Mouse (Mus musculus): ENCODE measurements around the gene Cep63. TPM values are rescaled to one million over a fixed set of nuclear protein-coding genes. Genes with fewer than 3 reads are reported as not detected.

Cep63 gene
- total RNA-seq, 2 experiments from 2014 or later = 31.4 to 33.9 TPM

DNA sequence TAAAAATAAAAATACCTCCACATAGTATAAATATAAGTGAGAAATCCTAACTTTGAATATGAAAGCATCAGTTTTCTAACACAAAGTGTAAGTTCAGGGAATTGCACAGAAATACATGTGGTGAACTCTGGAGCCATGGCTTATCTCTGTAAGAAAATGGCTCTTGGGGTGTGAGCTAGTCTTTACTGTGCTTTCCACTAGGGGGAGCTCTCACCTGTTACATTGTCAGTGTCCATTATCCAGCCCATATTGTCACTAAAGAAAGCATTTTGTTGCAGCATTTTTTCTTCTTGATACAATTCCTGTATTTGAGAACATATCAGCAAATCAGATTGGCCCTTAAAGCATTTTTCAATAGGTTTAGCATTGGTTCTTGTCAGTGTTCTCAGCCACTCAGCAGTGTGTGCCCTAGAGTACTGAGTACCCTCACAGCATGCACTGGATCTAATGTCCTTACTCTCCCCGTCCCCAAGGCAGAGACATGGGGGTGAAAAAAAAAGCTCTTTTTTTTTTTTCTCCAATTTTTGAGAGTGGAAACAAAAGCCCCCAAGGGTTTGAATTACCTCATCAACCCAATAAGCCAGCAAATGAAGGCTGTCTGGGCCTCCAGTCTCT lies 6.7 kb upstream of the Cep63 start:
- peak; percentile 45 to 75 for DNase-seq (ENCODE audit: low spot score in 2 of 2)
- intact Hi-C loops (cut with DNase I) = no loop called here

DNA sequence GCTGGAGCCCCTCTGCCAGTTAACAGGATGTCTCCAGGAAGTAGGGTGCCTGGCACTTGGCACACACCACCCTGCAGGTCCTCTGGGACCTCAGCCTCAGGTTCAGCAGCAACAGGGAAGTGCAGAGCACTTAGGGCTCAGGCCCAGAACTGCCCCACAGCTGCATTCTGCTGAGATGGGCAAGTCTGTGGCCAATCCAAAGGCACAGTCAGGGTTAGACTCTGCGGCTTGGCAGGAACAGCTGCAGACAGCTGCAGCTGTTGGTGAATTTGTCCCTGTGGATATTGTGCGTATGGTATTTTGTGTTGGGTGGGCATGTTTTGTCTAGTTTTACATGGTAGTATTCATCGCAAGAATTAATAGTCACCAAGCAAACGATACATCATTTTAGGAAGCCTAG lies 5.8 kb upstream of the Cep63 start:
- no peak for DNase-seq (ENCODE audit: low spot score in 2 of 2)
- intact Hi-C loops (cut with DNase I) = no loop called here

DNA sequence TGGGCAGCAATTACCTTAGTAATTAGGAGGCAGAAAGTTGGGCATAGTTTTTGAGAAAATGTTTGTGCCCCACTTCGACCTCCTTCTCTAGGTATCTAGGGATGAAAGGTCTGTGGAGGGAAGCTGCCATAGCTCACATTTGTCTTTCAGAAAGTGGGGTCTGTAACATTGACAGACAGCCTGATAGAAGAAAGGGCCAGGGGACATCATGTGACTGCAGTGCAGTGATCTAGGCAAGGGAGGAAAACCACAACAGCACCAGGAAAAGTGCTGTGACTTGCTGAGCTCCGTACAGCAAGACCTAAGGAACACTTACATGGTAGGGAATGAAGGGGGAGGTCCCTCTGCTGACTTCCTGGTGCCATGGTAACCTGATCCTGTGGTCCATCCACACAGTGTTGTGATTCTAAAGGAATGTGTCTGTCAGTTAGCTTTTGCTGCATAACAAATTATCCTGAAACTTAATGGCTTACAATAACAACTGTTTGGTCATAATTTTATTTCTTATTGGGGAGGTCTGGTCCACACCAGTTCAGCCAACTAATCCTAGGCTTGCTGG lies 5.3 kb upstream of the Cep63 start:
- intact Hi-C loops (cut with DNase I) = no loop called here
- no peak for DNase-seq (ENCODE audit: low spot score in 2 of 2)

DNA sequence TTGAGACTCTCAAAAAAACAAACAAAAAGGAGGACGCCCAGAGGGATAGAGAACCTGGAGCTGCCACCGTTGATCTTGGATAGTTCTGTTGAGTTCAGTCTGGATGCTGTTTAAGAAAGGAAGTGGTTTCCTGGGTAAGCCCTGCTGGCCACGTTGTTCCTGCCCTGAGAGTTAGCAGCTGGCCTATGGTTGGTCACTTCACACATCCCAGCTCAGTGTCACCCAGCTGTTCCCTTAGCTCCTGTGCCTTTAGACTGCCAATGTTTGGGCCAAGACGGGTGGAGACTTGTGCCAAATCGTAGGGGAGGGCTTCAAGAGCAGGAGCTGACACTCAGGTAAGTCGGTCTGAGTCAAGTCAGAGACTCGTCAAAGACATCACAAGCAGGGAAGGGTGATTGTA lies 2.7 kb upstream of the Cep63 start:
- intact Hi-C loops (cut with DNase I) = no loop called here
- no peak for DNase-seq (ENCODE audit: low spot score in 2 of 2)

DNA sequence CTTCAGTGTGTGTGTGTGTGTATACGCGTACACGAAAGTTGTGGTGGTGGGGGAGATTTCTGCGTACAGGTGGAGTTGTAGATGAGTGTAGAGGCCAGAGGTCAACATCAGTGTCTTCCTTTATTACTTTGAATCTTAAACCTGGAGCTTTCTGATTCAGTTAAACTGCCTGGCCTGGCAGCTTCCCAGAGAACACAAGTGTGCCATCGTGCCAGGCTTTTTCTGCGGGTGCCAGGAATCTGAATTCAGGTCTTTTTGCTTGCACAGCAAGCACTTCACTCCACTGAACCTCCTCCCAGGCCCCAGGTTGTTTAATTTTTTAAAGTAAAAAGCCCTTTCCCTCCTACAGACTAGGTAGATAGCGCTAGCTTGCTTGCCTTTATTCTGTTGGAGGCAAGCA lies 1.1 kb upstream of the Cep63 start:
- intact Hi-C loops (cut with DNase I) = no loop called here
- DNase-seq (ENCODE audit: low spot score in 2 of 2) = no peak

DNA sequence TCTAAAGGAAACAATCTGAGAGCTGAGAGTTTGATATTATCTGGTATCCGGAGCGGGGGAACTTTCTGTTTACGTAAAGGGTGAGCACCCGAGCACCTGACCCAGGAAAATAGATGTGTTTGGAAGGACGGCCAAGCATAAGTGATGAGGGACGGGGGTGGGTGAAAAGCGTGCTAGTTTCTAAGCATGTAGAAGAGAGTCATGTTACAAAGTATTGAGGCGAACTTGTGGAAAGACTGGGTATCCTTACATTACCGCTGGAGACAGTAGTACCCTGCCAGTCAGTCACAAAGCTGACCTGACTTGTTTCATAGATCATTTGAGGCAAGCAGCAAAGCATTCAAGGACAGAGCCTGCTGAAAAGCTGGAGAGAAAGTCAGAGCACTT lies 498 bp upstream of the Cep63 start:
- intact Hi-C loops (cut with DNase I) = no loop called here
- no peak for DNase-seq (ENCODE audit: low spot score in 2 of 2)

DNA sequence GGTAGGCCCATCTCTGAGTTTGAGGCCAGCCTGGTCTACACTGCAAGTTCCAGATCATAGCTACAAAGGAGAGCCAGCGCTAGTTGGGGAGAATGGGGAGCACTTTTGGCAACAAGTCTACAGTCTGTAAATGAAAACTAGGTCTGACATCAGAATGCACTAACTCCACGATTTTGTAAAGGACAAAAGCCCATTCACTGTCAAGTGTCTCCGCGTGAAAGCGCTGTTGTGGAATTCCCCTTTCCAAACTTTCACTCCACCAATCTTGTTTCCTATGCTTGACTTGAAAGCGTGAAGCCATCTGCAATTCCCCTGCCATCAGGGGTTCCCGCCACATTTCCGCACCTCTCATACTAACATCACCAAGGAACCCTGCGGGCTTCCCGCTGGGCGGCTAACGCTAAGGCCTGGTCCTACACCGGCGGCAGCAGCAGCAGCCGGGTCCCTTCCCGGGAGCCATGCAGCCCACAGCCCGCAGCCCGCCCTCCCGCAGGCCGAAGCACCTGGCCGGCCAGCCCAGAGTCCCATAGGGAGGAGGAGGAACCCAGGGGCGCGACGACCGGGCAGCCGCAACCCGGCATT lies 842 bp downstream of the Cep63 start:
- intact Hi-C loops (cut with DNase I) = no loop called here
- peak in 1 of 2 experiments; percentile 51 for DNase-seq (ENCODE audit: low spot score in 2 of 2)

DNA sequence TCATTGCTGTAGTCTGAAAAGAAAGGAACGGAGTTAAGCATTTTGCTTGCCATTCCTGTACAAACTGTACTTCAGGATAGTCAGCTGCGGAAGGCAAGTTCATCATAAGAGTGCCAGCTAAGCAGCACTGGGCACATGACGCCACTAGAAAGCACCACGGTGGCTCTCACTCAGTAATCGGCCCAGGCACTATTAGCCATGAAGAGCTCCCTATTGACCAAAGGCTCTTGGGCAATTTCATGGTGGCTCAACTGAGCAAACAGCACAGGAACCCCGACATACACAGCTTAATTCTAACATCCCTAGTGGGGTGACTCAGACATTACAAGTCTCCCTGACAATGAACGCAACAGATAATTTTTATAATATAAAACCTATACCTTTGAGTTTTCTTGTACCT lies 2.8 kb downstream of the Cep63 start:
- intact Hi-C loops (cut with DNase I) = no loop called here
- DNase-seq (ENCODE audit: low spot score in 2 of 2) = no peak

DNA sequence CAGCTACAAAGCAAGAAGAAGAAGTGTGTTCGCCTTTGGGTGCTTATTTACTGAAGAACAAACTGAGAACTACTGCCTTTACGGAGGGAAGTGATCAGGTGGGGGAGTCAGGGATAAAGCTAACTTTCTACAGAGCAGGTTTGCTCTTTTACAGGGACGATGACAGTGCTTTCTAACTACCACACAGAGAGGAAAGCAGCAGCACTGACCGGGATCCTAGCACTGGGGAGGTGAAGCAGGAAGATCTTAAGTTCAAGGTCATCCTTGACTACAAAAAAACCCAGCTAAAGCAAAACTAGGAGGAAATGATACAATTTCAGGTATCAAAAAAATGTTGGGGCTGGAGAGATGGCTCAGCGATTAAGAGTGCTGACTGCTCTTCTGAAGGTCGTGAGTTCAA lies 3.5 kb downstream of the Cep63 start:
- intact Hi-C loops (cut with DNase I) = no loop called here
- no peak for DNase-seq (ENCODE audit: low spot score in 2 of 2)

DNA sequence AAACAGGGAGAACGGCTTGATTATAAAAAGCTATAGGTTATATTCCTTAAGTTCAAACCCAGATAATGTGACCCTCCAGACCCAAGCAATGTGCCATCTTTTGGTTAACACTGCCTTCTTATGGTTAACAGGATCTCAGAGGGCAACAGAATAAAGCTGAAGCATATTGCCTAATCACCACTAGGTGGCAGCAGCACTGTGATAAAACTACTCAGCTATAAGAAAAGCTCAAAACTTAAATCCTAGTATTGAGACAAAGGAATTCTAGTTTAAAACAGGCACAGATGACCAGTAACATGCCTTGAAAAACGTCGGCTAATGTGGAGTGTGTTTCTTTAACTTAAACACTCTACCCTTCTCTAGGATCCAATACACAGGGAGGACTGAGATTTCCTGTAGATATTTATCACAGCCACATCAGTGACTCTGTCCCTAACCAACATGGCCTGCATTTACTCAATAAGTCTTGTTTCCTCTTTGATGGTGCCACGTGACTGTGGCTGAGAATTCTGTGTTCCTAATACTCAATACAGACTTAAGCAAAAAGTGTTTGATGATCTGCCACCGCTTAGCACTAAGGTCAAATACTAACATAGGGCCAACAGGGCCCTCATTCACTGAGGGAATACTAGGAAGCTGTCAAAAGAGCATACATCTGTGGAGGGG lies 4.0 kb downstream of the Cep63 start:
- intact Hi-C loops (cut with DNase I) = no loop called here
- DNase-seq (ENCODE audit: low spot score in 2 of 2) = peak; percentile 52 to 57

DNA sequence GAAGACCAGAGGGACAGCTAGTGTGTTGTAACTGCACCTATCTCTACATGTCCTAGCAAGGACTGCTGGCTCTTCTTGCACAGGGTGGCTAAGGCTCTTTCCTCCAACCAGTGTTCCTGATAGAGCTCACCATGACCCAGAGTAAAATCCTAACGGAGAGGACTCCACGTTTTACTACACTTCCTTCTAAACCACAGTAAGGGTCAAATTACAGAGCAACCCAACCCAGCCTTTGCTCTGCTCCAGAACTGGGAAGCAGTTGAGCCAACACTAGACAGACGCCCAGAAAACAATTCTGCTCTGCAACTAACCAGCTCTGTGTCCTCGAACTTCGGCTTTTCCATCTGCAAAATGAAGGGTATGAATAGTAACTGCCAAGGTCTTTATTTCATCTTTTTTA lies 4.9 kb downstream of the Cep63 start:
- intact Hi-C loops (cut with DNase I) = no loop called here
- no peak for DNase-seq (ENCODE audit: low spot score in 2 of 2)

DNA sequence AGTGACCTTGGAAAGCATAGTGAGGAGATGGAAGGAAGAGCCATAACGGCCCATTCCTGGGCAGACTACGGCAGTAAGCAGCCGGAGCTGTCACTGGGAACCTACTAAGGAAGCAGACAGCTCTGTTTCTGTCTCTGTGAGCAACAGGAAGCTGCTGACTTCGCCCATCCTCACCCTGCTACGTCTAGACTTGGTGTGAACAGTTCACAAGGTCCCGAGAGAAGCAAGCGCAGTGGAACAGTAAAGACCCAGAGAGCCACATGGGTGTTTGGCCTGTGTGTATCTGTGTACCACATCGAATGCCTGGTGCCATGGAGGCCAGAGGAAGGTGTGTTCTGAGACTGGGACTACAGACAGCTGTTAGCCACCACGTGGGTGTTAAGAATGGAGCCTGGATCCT lies 10.1 kb downstream of the Cep63 start:
- DNase-seq (ENCODE audit: low spot score in 2 of 2) = peak in 1 of 2 experiments; percentile 23
- intact Hi-C loops (cut with DNase I) = no loop called here

DNA sequence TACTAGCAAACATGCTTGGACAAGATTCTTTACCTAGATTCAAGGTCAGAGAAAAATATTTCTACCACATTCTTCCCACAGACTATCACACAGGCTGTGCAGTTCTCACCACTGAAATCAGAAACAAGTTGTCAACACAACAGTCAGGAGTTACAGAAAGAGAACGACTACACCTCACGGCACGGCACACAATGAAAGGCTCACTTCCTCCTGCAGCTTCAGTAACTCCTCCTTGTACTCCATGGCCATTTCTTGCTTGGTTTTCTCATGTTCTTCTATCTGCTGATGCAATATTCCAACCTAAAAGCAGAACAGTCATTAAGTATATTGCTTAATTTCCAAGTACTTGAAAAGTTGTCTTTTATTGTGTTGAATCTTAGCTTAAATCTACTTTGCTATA lies 11.3 kb downstream of the Cep63 start:
- DNase-seq (ENCODE audit: low spot score in 2 of 2) = no peak
- intact Hi-C loops (cut with DNase I) = no loop called here

DNA sequence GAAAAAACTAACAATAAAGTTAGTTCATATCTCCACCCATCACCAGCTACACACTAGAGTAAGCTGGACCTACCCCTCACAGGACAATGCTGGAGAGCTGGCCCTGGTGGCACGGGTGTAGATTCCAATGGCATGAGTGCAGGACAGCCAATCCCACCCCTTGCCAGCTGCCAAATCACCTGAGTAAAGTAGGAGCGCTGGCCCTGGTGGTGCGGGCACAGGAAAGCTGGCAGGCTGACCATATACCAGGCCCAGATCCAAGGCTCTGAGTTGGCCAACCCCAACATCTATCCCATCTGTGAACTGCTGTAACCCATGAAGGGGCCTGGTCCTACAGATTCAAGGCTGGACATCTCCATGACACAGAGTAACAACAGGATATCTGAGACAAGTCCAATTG lies 17.1 kb downstream of the Cep63 start:
- intact Hi-C loops (cut with DNase I) = no loop called here

DNA sequence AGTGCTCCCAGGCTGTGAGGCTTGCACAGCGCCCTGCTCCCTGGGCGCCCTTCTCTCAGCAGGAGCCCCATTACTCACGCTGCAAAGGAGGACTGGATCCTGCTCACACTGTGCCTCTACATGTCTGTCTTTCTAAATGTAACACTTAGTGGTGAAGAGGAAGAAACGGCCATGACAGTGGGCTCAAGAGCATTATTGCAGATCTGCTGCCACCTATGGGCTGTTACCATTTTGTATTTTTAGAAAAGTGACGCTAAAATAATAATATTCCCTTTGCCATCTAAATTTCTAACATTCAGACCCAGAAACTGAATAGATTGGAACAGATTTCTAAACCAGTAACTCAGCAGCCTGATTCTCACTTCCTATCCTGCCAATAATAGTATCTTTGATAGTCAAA lies 18.9 kb downstream of the Cep63 start:
- DNase-seq (ENCODE audit: low spot score in 2 of 2) = no peak
- intact Hi-C loops (cut with DNase I) = no loop called here

More for the DNA sequence above, 17.1 kb downstream of the Cep63 start:
- no peak for DNase-seq (ENCODE audit: low spot score in 2 of 2)

DNA sequence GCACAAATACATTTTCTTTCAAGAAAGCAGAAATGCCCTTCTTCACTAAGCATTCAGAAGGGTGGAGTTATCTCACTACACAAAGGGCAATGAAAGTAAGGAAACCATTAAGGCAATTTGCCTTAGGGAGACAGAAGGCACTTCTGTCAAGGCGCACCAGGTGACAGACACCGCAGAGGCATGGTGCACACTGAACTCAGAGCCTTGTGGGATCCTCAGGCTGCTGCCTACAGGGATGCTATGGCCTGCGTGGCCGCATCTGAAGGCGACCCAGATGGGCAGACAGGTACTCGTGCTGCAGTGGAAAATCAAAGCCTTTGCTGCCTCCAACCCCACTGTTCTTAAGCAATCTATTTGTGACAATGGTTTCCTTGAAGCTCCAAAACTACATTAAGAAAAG lies 21.2 kb downstream of the Cep63 start:
- intact Hi-C loops (cut with DNase I) = no loop called here

DNA sequence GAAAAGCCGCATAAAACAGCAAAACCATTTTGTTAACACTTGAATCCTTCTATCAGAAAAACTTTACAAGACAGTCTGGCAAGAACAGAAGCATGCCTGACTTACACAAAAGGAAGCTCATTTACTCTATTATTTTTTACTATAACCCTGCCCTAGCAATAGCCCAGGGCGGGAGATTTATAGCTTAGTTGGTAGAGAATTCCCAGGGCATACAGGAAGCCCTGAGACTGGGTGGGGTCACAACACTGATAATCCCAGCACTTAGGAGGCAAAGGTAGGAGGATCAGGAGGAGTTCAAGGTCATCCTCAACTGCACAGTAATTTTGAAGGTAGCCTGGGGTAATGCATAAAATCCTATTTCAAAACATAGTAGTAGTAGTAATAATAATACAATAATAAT lies 24.7 kb downstream of the Cep63 start:
- no peak for DNase-seq (ENCODE audit: low spot score in 2 of 2)
- intact Hi-C loops (cut with DNase I) = no loop called here

More for the DNA sequence above, 21.2 kb downstream of the Cep63 start:
- DNase-seq (ENCODE audit: low spot score in 2 of 2) = no peak

DNA sequence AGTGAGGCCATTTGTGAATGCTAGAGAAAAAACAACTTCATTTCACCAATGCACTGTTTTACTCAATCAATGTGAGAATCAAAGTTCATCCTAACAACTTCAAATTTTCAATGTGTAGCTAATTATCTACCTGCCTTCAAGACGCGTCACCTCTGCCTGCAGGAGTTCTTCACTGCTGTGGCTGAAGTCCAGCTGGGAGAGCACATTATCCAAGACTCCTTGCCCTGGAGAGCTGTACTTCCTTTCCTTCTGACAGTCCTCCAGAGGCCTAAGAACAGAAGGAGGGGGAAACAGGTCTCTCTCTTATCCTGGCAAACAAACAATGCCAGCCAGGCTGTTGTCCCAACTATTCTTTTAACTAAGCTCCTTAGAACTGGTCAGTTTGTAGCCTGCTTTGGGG lies 25.1 kb downstream of the Cep63 start:
- DNase-seq (ENCODE audit: low spot score in 2 of 2) = no peak
- intact Hi-C loops (cut with DNase I) = no loop called here

DNA sequence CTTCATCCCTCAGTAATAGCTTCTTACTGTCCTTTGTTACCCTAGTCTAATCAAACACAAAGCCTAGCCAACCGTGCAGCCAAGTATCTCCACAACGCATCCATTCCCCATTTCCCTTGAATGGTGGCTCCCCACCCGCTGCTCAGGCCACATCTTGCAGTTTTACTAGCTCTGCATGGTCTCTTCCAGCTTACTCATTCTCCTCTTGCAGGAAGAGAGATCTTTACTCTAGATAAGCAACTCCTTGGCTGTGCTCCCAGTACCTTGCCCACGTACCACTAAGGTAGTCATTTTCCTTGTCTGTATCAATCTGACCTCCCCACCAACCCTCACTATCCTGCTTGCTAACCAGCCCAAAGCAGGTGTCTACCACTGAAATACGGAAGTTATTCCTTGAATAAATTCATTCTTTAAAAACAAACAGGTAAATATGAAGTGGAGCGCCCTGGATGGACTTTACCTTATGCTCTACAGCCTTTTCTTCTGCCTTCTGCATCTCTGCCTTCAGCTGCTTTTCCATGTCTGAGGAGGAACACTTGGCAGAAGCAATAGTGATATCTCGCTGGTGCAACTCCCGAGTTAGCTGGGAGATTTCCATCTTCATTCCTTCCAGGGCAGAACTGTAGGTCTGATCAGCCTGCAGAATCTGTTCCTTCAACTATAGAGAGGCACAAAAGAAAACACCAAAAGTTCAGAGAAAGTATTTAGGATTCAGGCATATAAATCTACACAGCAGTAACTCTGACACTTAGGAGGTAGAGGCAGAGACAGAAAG lies 30.5 kb downstream of the Cep63 start:
- DNase-seq (ENCODE audit: low spot score in 2 of 2) = peak in 1 of 2 experiments; percentile 47
- intact Hi-C loops (cut with DNase I) = no loop called here

DNA sequence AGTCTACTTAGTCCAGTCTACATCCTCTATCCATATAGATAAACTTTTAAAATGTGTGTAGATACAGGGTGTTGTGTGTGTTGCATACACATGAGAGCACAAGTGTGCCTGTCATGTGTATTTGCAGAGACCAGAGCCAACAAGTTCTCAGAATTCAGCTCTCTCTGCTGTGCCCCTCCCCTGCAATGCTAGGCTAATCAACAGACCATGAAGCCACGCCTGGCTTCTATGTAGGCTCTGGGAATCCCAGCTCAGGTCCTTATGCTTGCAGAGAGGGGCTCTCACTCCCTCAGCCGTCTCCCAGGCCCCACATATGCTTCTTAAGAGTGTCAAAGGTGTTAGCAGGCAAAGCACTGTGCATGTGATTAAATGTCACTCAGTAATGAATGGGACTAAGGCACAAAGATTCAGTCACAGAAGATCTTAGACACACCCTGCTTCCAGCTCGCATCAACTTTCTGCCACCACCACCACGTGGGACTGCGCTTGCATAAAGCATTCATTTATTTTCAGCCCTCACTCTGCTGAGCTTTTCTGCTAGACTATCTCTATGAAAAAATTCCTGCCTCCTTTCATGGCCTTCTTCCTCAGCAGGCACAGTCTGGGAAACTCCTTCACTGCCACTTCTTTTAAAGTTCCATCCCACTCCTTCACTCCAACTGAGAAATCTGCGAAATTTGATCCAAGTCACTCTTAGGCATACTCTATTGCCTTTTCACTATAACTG lies 31.5 kb downstream of the Cep63 start:
- intact Hi-C loops (cut with DNase I) = no loop called here
- peak in 1 of 2 experiments; percentile 79 for DNase-seq (ENCODE audit: low spot score in 2 of 2)

Data from left cerebral cortex, postnatal 25 days (tissue).